Mouse (Mus musculus) embryonic facial prominence, embryonic 10.5 days (tissue): ENCODE measurements around the gene Anapc1. TPM values are rescaled to one million over a fixed set of nuclear protein-coding genes. Genes with fewer than 3 reads are reported as not detected.

Source experiments
- DNase-seq: peaks from one replicate; pipeline ENCODE4 v3.0.0-alpha.2; 2017; ENCODE audit warnings: low spot score
- H3K27ac ChIP-seq: fragments of 300-500 bp; sonication (generic); replicated peaks from 2 replicates; pipeline ENCODE4 v1.5.1; 2016; ENCODE audit warnings: mild to moderate bottlenecking
- H3K27me3 ChIP-seq: fragments of 300-500 bp; sonication (generic); replicated peaks from 2 replicates; pipeline ENCODE4 v1.6.1; 2016; ENCODE audit warnings: low read depth, mild to moderate bottlenecking; ENCODE audit not compliant: poor library complexity, severe bottlenecking
- H3K36me3 ChIP-seq: fragments of 300-500 bp; sonication (generic); replicated peaks from 2 replicates; pipeline ENCODE4 v1.6.1; 2016; ENCODE audit warnings: mild to moderate bottlenecking, moderate library complexity
- H3K4me1 ChIP-seq: fragments of 300-500 bp; sonication (generic); 2 replicates; pipeline ENCODE4 v1.6.1; 2016
- H3K4me3 ChIP-seq: fragments of 300-500 bp; sonication (generic); 2 replicates; pipeline ENCODE4 v1.5.1; 2016; ENCODE audit warnings: mild to moderate bottlenecking, moderate library complexity
- H3K9me3 ChIP-seq: fragments of 300-500 bp; sonication (generic); 2 replicates; pipeline ENCODE4 v1.6.1; 2016; ENCODE audit warnings: mild to moderate bottlenecking
- WGBS: fragments of 180-500 bp; shearing (Covaris S2); methylation state at CpG from one replicate; pipeline ENCODE4 v1.1.7; 2016; 5-methylcytosine and 5-hydroxymethylcytosine counted together
- polyA plus RNA-seq: library from polyadenylated mRNA; unstranded; fragments of >200 nt; fragmentation: Nextera tagmentation; extraction: Ambion mirVana; gene quantifications from 2 replicates; pipeline ENCODE4 v1.2.1, GENCODE M21; 2016

Gene Anapc1
- polyA plus RNA-seq, 1 experiment from 2014 or later: 83.1 TPM

DNA sequence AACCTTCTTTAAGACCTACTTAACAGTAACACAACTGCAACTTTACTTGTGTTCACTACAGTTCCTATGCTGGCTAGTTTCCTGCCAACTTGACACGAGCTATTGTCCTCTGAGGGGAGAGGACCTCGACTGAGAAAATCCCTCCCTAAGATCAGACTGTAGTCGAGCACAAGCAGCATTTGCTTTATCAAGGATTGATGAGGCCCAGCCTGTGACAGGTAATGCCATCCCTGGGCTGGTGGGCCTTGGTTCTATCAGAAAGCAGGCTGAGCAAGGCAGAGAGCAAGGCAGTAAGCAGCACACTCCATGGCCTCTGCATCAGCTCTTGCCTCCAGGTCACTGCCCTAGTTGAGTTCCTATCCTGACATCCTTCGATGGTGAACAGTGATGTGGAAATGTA, 6.0 kb upstream of the Anapc1 start:
- no peaks in the 10 kb centered on the region for H3K9me3 ChIP-seq
- no peak overlapping the region for H3K4me3 ChIP-seq
- peaks cover 11% of the 10 kb centered on the region; the same call in 1 of the 2 replicates for H3K4me1 ChIP-seq
- no peak overlapping the region for H3K27ac ChIP-seq
- WGBS: 75% methylated on average over 4 of the region's 4 CpGs
- DNase-seq: no peak
- H3K36me3 ChIP-seq: no peaks in the 10 kb centered on the region
- no peaks in the 10 kb centered on the region for H3K27me3 ChIP-seq

DNA sequence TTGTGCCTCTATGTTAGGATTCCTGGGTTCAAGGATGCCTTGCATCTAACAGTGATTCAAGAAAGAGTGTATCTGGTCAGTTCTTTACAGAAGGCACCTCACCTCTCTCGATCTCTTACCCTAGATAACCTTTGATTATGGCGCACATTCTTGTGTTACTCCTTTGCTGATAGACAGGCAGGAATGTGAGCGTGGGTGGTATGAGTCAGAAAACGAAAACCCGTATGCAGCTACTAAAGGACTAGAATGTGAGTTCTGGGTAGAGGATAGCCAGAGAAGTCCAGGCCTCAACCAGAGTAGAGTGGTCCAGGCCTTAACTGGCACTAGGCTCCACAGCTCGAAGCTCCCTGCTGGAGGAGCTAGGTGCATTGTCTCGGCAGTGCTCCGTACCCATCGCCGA, 5.6 kb upstream of the Anapc1 start:
- Histone ChIP-seq H3K36me3 (no peaks in the 10 kb centered on the region), H3K4me1 (peaks cover 11% of the 10 kb centered on the region), H3K9me3 (no peaks in the 10 kb centered on the region), H3K27ac (no peak overlapping the region), H3K4me3 (no peak overlapping the region), H3K27me3 (no peaks in the 10 kb centered on the region)
- WGBS: 88% methylated on average over 10 of the region's 10 CpGs
- no peak for DNase-seq

DNA sequence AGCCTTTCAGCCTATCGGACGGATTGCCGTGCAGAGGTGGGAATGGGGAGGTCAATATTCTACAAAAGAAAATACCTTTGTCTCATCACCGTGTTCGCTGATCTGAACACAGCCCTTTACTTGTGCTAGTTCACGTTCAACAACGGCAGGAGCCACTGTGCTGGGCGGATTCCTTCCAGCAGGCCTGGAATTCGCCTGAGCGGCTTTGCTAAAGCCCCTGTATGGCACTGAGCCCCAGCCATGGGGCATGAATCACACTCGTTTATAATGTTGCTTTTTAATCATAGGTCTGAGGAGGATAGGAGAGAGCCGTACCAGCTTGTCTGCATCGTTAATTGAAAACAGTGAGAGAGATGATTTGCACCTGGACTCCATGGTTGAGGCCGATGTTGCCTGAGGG, 5.1 kb upstream of the Anapc1 start:
- Histone ChIP-seq H3K9me3 (no peaks in the 10 kb centered on the region), H3K4me3 (no peak overlapping the region), H3K36me3 (no peaks in the 10 kb centered on the region), H3K4me1 (peaks cover 8% of the 10 kb centered on the region), H3K27ac (no peak overlapping the region), H3K27me3 (no peaks in the 10 kb centered on the region)
- WGBS: 71% methylated on average over 14 of the region's 14 CpGs
- peak; percentile 40 for DNase-seq

DNA sequence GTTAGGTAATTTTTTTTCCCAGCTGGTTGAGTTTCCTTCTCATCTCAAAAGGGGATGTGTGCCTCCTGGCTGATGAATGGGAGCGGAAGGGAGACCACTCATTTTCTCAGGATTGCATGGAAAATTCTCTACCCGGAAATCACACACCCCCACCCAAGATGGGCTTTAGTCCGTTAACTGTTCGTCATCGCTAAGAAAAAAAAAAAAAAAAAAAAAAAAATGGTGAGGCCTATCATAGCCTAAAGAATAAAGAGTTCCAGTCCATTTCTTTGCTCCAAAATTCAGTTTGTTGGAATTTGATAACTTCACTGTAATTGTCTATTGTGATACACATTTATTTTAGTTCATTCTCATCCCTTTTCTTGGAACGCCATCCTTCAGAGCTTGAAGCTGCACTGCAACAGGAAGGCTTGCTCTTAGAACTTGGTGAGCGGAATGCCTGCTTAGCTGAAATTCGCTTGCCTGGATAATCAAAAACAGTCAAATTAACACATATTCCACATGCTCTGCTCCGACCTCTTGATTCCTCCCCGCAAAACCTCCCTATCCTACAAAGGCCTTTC, 448 bp upstream of the Anapc1 start:
- Histone ChIP-seq H3K27ac (peak overlapping the region; percentile 98), H3K27me3 (no peaks in the 10 kb centered on the region)

DNA sequence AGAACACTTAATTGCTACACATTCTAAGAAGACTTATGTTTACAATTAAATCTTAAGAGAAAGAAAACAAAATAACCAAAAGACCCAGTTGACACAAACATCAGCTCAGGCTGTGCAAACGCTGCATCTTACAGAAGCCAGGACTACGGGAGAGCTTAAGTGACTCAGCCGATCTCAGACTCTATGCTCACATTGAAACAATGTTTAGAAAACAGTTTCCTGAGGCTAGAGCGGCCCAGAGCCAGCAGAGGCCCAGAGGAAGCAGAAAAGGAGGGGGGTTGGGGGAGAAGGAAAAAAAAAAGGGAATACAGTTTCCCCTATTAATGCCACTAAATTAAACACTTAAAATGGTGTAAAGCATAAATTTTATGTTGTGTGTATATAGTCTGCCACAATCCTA, 6.5 kb downstream of the Anapc1 start:
- 71% methylated on average over 4 of the region's 4 CpGs for WGBS

More for the DNA sequence above, 448 bp upstream of the Anapc1 start:
- peaks cover 32% of the 10 kb centered on the region for H3K36me3 ChIP-seq
- H3K9me3 ChIP-seq: no peaks in the 10 kb centered on the region
- H3K4me1 ChIP-seq: peaks cover 20% of the 10 kb centered on the region
- 46% methylated on average over 10 of the region's 10 CpGs for WGBS
- DNase-seq: no peak
- peak overlapping the region; percentile 96 for H3K4me3 ChIP-seq

DNA sequence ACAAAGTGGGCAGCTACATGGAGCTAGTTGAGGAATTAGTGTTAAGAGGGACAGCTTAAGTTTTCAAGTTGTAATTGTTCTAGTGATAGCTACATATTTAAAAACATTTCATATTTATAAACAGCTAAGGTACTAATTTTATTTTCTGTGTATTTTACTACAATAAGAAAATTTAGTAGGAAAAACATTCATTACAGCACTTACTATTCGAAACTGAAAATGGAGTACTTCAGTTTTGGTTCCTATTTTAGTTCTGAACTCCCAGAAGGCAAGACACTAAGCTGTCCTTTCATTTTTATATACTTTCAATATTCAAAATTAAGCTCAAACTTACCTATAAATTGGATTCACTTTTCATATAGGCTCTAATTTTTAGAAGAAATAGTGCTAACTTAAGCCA, 66.6 kb downstream of the Anapc1 start:
- no peaks in the 10 kb centered on the region for H3K27me3 ChIP-seq
- H3K4me1 ChIP-seq: no peaks in the 10 kb centered on the region
- WGBS: 93% methylated on average over 1 of the region's 1 CpGs
- no peak overlapping the region for H3K4me3 ChIP-seq
- no peak overlapping the region for H3K27ac ChIP-seq
- no peaks in the 10 kb centered on the region for H3K9me3 ChIP-seq
- no peak for DNase-seq
- peaks cover 98% of the 10 kb centered on the region for H3K36me3 ChIP-seq

More for the DNA sequence above, 6.5 kb downstream of the Anapc1 start:
- no peak overlapping the region for H3K4me3 ChIP-seq
- peaks cover 3% of the 10 kb centered on the region for H3K4me1 ChIP-seq
- H3K9me3 ChIP-seq: no peaks in the 10 kb centered on the region
- no peak for DNase-seq
- H3K27ac ChIP-seq: no peak overlapping the region
- H3K36me3 ChIP-seq: peaks cover 100% of the 10 kb centered on the region
- H3K27me3 ChIP-seq: no peaks in the 10 kb centered on the region

DNA sequence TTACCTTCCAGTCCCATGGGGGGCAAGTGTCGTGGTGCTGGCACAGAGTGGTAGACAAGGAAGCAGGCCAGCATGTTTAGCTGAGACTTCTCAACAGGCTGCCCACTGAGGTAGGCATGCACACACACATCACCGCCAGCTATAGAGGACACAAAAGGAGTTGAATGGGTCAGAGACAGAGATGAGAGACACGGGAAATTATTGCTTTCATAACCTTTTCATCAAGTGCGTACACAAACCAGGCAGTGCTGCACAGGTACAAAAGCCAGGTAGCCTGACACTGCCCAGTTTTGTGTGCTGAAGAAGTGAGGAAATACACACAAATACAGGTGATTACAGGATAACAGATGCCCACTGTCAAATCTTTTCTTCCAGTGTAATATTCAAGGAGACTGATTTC, 71.8 kb downstream of the Anapc1 start:
- WGBS: 93% methylated on average over 4 of the region's 4 CpGs
- H3K27ac ChIP-seq: no peak overlapping the region
- no peaks in the 10 kb centered on the region for H3K4me1 ChIP-seq
- H3K9me3 ChIP-seq: no peaks in the 10 kb centered on the region
- no peaks in the 10 kb centered on the region for H3K27me3 ChIP-seq
- peaks cover 99% of the 10 kb centered on the region for H3K36me3 ChIP-seq
- no peak for DNase-seq
- H3K4me3 ChIP-seq: no peak overlapping the region

DNA sequence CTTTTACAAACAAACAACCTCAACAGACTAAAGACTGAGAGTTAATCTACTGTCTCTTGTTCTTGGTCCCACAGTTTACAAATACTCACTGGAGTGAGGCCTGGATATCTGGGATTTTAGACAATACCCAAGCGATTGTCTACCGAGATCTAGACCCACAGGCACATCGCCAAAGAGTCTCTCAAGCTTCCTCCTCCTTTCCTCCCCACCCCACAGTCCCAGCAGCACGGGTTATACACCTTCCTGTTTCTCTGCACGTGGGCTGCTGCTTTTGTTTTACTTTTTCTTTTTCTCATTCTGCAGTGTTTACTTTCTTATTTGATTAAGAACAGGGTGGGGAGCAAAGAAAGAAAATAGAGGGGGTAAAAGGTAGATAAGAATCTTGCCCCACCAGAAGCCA, 73.8 kb downstream of the Anapc1 start:
- DNase-seq: no peak
- H3K9me3 ChIP-seq: no peaks in the 10 kb centered on the region
- no peaks in the 10 kb centered on the region for H3K4me1 ChIP-seq
- no peak overlapping the region for H3K4me3 ChIP-seq
- H3K27me3 ChIP-seq: no peaks in the 10 kb centered on the region
- peaks cover 95% of the 10 kb centered on the region for H3K36me3 ChIP-seq
- WGBS: 88% methylated on average over 5 of the region's 5 CpGs
- no peak overlapping the region for H3K27ac ChIP-seq

DNA sequence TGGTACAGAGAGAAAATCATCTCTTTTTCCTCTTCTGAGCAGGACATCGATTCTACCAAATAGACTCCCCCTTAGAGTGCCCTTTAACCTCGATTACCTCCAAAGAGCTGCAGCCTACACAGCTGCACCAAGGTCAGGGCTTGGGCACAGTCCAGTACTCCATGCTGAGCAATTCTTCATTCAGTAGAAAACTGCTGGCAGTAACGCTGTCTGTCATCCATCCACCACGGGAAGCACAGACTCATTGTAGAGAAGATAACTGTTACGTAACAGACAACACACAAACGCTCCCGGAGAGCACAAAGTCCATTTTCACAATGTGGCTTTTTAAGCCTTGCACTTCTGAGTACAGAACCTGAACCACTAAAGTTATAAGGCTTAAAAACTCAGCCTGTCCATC, 74.9 kb downstream of the Anapc1 start:
- DNase-seq: no peak
- peaks cover 84% of the 10 kb centered on the region for H3K36me3 ChIP-seq
- WGBS: 95% methylated on average over 7 of the region's 7 CpGs
- H3K4me3 ChIP-seq: no peak overlapping the region
- no peak overlapping the region for H3K27ac ChIP-seq
- H3K27me3 ChIP-seq: no peaks in the 10 kb centered on the region
- H3K4me1 ChIP-seq: no peaks in the 10 kb centered on the region
- no peaks in the 10 kb centered on the region for H3K9me3 ChIP-seq

DNA sequence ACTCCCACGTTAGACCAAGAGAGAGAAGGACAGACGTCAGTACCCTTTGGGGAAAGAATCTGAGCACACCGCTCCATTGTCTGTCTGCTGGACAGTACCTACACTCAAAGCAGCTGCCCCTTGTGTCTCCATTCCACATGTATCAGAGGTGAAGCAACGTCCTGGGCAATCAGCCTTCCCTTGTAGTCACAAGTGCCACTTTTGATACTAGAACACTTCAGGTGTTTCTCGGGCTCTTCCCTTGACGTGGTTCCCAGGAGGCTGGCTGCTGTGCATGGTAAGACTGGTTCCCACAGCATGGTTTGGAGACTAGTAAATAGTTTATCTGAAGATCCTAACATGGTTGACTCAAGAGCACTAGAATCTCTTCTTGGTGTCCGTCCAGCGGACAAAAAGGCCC, 76.0 kb downstream of the Anapc1 start:
- H3K27me3 ChIP-seq: no peaks in the 10 kb centered on the region
- peaks cover 74% of the 10 kb centered on the region for H3K36me3 ChIP-seq
- WGBS: 94% methylated on average over 8 of the region's 8 CpGs
- H3K27ac ChIP-seq: no peak overlapping the region
- H3K4me1 ChIP-seq: no peaks in the 10 kb centered on the region
- no peak overlapping the region for H3K4me3 ChIP-seq
- no peak for DNase-seq
- H3K9me3 ChIP-seq: no peaks in the 10 kb centered on the region

DNA sequence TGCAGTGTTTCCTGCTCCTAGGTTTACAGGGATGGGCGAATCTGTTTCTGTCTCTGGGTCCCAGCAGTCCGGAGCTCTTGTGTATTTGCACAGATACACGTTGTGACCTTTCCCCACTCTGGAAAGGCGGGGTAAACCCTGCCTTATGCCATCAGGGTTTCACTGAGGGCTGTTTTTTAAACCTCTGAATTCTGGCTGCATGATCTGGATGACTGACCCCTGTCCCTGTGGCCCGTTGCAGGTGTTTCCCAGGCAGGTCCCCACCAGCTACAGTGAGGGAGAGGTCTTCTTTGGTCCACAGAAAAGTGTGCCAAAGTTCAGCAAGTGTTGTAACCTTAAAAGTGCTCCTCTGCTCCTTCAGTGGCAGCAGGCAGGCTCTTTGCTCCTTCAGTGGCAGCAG, 77.9 kb downstream of the Anapc1 start:
- Histone ChIP-seq H3K27ac (no peak overlapping the region), H3K4me3 (no peak overlapping the region), H3K9me3 (peaks cover 4% of the 10 kb centered on the region; the same call in 1 of the 2 replicates), H3K36me3 (peaks cover 55% of the 10 kb centered on the region), H3K27me3 (no peaks in the 10 kb centered on the region), H3K4me1 (no peaks in the 10 kb centered on the region)
- no peak for DNase-seq
- 84% methylated on average over 5 of the region's 5 CpGs for WGBS

DNA sequence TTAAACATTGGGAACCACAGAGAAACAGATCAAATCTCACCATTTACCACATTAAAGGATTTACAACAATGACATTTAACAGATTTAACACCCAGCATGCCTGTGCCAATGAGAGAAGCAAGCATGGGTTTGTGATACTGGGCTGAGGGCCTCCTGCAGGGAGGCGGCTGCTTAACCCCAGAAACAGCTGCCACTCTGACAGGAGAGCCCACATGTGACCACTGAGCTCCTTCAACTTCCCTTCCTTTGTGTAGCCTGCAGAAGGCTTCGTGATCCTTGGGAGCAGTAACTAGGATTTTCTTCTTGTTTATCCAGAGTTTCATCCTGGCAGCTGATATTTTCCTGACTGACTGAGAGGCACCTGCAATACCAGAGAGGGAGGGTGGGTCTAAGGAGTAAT, 85.7 kb downstream of the Anapc1 start:
- peaks cover 4% of the 10 kb centered on the region; the same call in 1 of the 2 replicates for H3K9me3 ChIP-seq
- WGBS: 42% methylated on average over 2 of the region's 2 CpGs
- H3K4me1 ChIP-seq: peaks cover 3% of the 10 kb centered on the region; the same call in 1 of the 2 replicates
- no peak for DNase-seq
- H3K4me3 ChIP-seq: no peak overlapping the region
- H3K27me3 ChIP-seq: no peaks in the 10 kb centered on the region
- H3K27ac ChIP-seq: no peak overlapping the region
- no peaks in the 10 kb centered on the region for H3K36me3 ChIP-seq

DNA sequence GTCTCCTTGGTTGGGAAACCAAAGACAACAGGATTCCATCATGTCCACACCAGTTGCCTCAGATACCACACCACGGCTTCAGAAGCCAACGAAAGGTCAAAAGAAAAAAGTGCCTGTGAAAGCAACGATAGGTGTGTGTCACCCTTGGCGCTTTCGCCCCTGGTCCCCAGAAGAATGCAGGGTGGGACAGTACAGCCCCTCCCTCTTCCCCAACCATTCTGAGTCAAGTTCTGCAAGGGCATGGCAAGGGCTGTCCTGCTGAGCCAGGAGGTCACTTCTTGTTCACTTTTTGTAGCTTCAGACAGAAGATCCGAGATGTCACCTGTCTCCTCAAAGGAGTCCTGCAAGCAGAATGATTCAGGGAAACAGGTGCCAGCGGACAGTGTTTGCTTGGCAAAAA, 94.9 kb downstream of the Anapc1 start:
- no peaks in the 10 kb centered on the region for H3K27me3 ChIP-seq
- H3K9me3 ChIP-seq: no peaks in the 10 kb centered on the region
- DNase-seq: no peak
- no peak overlapping the region for H3K4me3 ChIP-seq
- no peak overlapping the region for H3K27ac ChIP-seq
- H3K4me1 ChIP-seq: no peaks in the 10 kb centered on the region
- 89% methylated on average over 7 of the region's 7 CpGs for WGBS
- H3K36me3 ChIP-seq: no peaks in the 10 kb centered on the region
